Mouse (Mus musculus) kidney, adult 2 months (tissue): ENCODE results near the gene Vwf. TPM values are rescaled to one million over a fixed set of nuclear protein-coding genes. Genes with fewer than 3 reads are reported as not detected.

Source experiments
- DNase-seq: peaks from one replicate; pipeline ENCODE4 v3.0.0; 2021
- H3K27ac ChIP-seq: fragments of 200-500 bp; 2 replicates; pipeline ENCODE4 v1.5.1; 2012; ENCODE audit warnings: low read depth, low read length, control low read depth, inconsistent platforms; ENCODE audit not compliant: insufficient read depth
- H3K27me3 ChIP-seq: fragments of 200-500 bp; replicated peaks from 2 replicates; pipeline ENCODE4 v1.6.1; 2012; ENCODE audit warnings: mild to moderate bottlenecking, moderate library complexity, low read length, inconsistent platforms; ENCODE audit not compliant: control insufficient read depth, insufficient read depth
- H3K36me3 ChIP-seq: fragments of 200-500 bp; 2 replicates; pipeline ENCODE4 v1.6.1; 2012; ENCODE audit warnings: mild to moderate bottlenecking, moderate library complexity, low read length, inconsistent platforms; ENCODE audit not compliant: control insufficient read depth, insufficient read depth
- H3K4me1 ChIP-seq: fragments of 200-500 bp; 2 replicates; pipeline ENCODE4 v1.6.1; 2011; ENCODE audit warnings: low read length; ENCODE audit not compliant: control insufficient read depth, insufficient read depth
- H3K4me3 ChIP-seq: fragments of 200-500 bp; 2 replicates; pipeline ENCODE4 v1.5.1; 2011; ENCODE audit warnings: mild to moderate bottlenecking, low read depth, low read length, control low read depth; ENCODE audit not compliant: insufficient read depth
- CTCF ChIP-seq: fragments of 200-500 bp; conservative IDR thresholded peaks from 2 replicates; pipeline ENCODE4 v1.5.1; 2011; ENCODE audit warnings: low read depth, mild to moderate bottlenecking, control low read depth, low read length, moderate library complexity, mixed read lengths; ENCODE audit not compliant: insufficient read depth, insufficient read length
- POLR2A ChIP-seq: fragments of 200-500 bp; IDR thresholded peaks from one replicate; pipeline ENCODE4 v1.6.1; 2011; ENCODE audit warnings: low read depth, low read length, control low read depth
- WGBS: fragments of 180-500 bp; shearing (Covaris S2); methylation state at CpG from one replicate; pipeline ENCODE4 v1.1.7; 2018; 5-methylcytosine and 5-hydroxymethylcytosine counted together
- polyA plus RNA-seq: library from polyadenylated mRNA; depleted of rRNA; stranded (reverse); fragments of >200 nt; gene quantifications from 2 replicates; pipeline ENCODE4 v1.2.3, GENCODE M21; 2012

Vwf gene
- polyA plus RNA-seq, 1 experiment = 14.6 TPM

- 91% methylated on average over 7 of the region's 7 CpGs for WGBS
- no peak for DNase-seq
- Histone ChIP-seq H3K27me3 (no peaks in the 10 kb centered on the region), H3K4me1 (peaks cover 12% of the 10 kb centered on the region), H3K4me3 (no peak overlapping the region), H3K36me3 (no peaks in the 10 kb centered on the region), H3K27ac (no peak overlapping the region)
- no peak for TF ChIP-seq CTCF
Observed at GRCm38 (mm10) chr6:125511196-125511595, 35.4 kb upstream of the Vwf start.

GRCm38 (mm10) chr6:125512950-125513596, 33.5 kb upstream of the Vwf start:
- H3K27ac ChIP-seq = 0 out of 2 replicates have a peak overlapping the region, but pooled peaks have one; percentile 7
- no peaks in the 10 kb centered on the region for H3K36me3 ChIP-seq
- H3K4me3 ChIP-seq = no peak overlapping the region
- no peaks in the 10 kb centered on the region for H3K27me3 ChIP-seq
- H3K4me1 ChIP-seq = peaks cover 12% of the 10 kb centered on the region
- TF ChIP-seq CTCF (no peak), POLR2A (no peak)
- 23% methylated on average over 6 of the region's 6 CpGs for WGBS
- DNase-seq = peak; percentile 87

- peak overlapping the region; percentile 37; the same call in 1 of the 2 replicates for H3K27ac ChIP-seq
- H3K36me3 ChIP-seq = no peaks in the 10 kb centered on the region
- peaks cover 12% of the 10 kb centered on the region for H3K4me1 ChIP-seq
- H3K27me3 ChIP-seq = no peaks in the 10 kb centered on the region
- DNase-seq = peak; percentile 90
- H3K4me3 ChIP-seq = no peak overlapping the region
- 34% methylated on average over 11 of the region's 11 CpGs for WGBS
- no peak for TF ChIP-seq CTCF
- no peak for TF ChIP-seq POLR2A
Observed at GRCm38 (mm10) chr6:125515503-125516315, 30.9 kb upstream of the Vwf start.

GRCm38 (mm10) chr6:125521558-125522193, 24.9 kb upstream of the Vwf start:
- H3K4me1 ChIP-seq = no peaks in the 10 kb centered on the region
- TF ChIP-seq POLR2A (no peak), CTCF (no peak)
- H3K27me3 ChIP-seq = no peaks in the 10 kb centered on the region
- H3K27ac ChIP-seq = no peak overlapping the region
- DNase-seq = no peak
- 54% methylated on average over 5 of the region's 5 CpGs for WGBS
- no peaks in the 10 kb centered on the region for H3K36me3 ChIP-seq
- no peak overlapping the region for H3K4me3 ChIP-seq

GRCm38 (mm10) chr6:125524027-125524426, 22.5 kb upstream of the Vwf start:
- H3K4me1 ChIP-seq = no peaks in the 10 kb centered on the region
- no peaks in the 10 kb centered on the region for H3K27me3 ChIP-seq
- WGBS = 71% methylated on average over 6 of the region's 6 CpGs
- no peak for DNase-seq
- H3K4me3 ChIP-seq = no peak overlapping the region
- no peak for TF ChIP-seq CTCF
- no peak for TF ChIP-seq POLR2A
- no peaks in the 10 kb centered on the region for H3K36me3 ChIP-seq
- H3K27ac ChIP-seq = no peak overlapping the region

GRCm38 (mm10) chr6:125526066-125526465, 20.5 kb upstream of the Vwf start:
- H3K27me3 ChIP-seq = no peaks in the 10 kb centered on the region
- no peak for DNase-seq
- TF ChIP-seq POLR2A (no peak), CTCF (no peak)
- no peaks in the 10 kb centered on the region for H3K4me1 ChIP-seq
- WGBS = 48% methylated on average over 3 of the region's 3 CpGs
- H3K4me3 ChIP-seq = no peak overlapping the region
- H3K36me3 ChIP-seq = no peaks in the 10 kb centered on the region
- no peak overlapping the region for H3K27ac ChIP-seq

GRCm38 (mm10) chr6:125528614-125529200, 17.9 kb upstream of the Vwf start:
- H3K36me3 ChIP-seq = no peaks in the 10 kb centered on the region
- whole genome bisulfite sequencing = 84% methylated on average over 9 of the region's 9 CpGs
- no peaks in the 10 kb centered on the region for H3K27me3 ChIP-seq
- no peak overlapping the region for H3K27ac ChIP-seq
- no peak overlapping the region for H3K4me3 ChIP-seq
- no peak for TF ChIP-seq CTCF
- no peak for TF ChIP-seq POLR2A
- DNase-seq = no peak
- no peaks in the 10 kb centered on the region for H3K4me1 ChIP-seq
